10 mouse cellular contexts compared by ENCODE assay signal in genomic region chr11:76477095-76477525, GRCm38 (mm10).
A peak's percentile ranks its signal among the peaks of the same experiment; 100 is the strongest.
DNase-seq lines count a peak whose midpoint lies in the region; ATAC-seq lines count a peak whose summit lies in the region.
"Had no signal": no experiment of that assay in that cellular context is flagged by ENCODE, and none has a peak within 500 bp of the region (broad histone marks: within the 10 kb centered on the region; RNA-seq: fewer than 3 reads in every experiment).

No protein-coding gene starts in this region.

- ATAC-seq in neural tube, embryonic 12.5 days (ENCODE audit: low FRiP score, low read depth): peak; percentile 70
- ATAC-seq in hindbrain, embryonic 11.5 days (ENCODE audit: low FRiP score): no peak

- no peak overlapping the region for H3K9ac ChIP-seq in neural tube, embryonic 12.5 days
- H3K9ac ChIP-seq in hindbrain, embryonic 11.5 days (ENCODE audit: low read depth, low read length): no peak overlapping the region

- H3K4me1 ChIP-seq in neural tube, embryonic 12.5 days: peaks cover 33% of the 10 kb centered on the region
- no peaks in the 10 kb centered on the region; the same call in 1 of the 2 replicates for H3K4me1 ChIP-seq in hindbrain, embryonic 11.5 days (replicated peaks; ENCODE audit: control insufficient read depth, insufficient read depth, low read length)

- intact Hi-C loops in gastrocnemius, postnatal 36 days (cut with DNase I): no loop called here

- no peaks in the 10 kb centered on the region for H3K9me3 ChIP-seq in neural tube, embryonic 12.5 days
- no peaks in the 10 kb centered on the region for H3K9me3 ChIP-seq in hindbrain, embryonic 11.5 days (ENCODE audit: control insufficient read depth, low read length)

- H3K27me3 ChIP-seq in neural tube, embryonic 12.5 days (replicated peaks): no peaks in the 10 kb centered on the region
- H3K27me3 ChIP-seq in hindbrain, embryonic 11.5 days (ENCODE audit: control insufficient read depth, insufficient read depth, low read length): no peaks in the 10 kb centered on the region

- DNase-seq in neural tube, embryonic 10.5 days (ENCODE audit: extremely low spot score, low spot score): no peak
- no peak for DNase-seq in hindbrain, embryonic 11.5 days (ENCODE audit: low spot score)
- peak; percentile 83 for DNase-seq in large intestine, adult 2 months (ENCODE audit: low read depth, low spot score)
- DNase-seq in yolk sac, embryonic 10.5 days (ENCODE audit: low spot score): peak; percentile 73
- DNase-seq in urinary bladder, adult 18-20 months (ENCODE audit: low spot score in 2 of 2): no peak
- no peak for DNase-seq in gastrocnemius, postnatal 36 days
- DNase-seq in right cerebral cortex, postnatal 14 days: no peak
- DNase-seq: gastrocnemius, postnatal 10 days had no signal

- peaks cover 29% of the 10 kb centered on the region for H3K36me3 ChIP-seq in neural tube, embryonic 12.5 days
- H3K36me3 ChIP-seq in hindbrain, embryonic 11.5 days (ENCODE audit: control insufficient read depth, insufficient read depth, low read length): no peaks in the 10 kb centered on the region

- H3K27ac ChIP-seq in neural tube, embryonic 12.5 days: peak overlapping the region; percentile 16; the same call in 1 of the 2 replicates
- H3K27ac ChIP-seq in hindbrain, embryonic 11.5 days (ENCODE audit: low read depth, low read length): peak overlapping the region; percentile 24; the same call in 1 of the 2 replicates
- H3K27ac ChIP-seq: macrophage had no signal

- WGBS in neural tube, embryonic 12.5 days: 19% methylated on average over 5 of the region's 5 CpGs
- WGBS in hindbrain, embryonic 11.5 days: 51% methylated on average over 5 of the region's 5 CpGs
- WGBS in large intestine, adult 2 months: 18% methylated on average over 5 of the region's 5 CpGs

- H3K4me2 ChIP-seq in neural tube, embryonic 12.5 days (replicated peaks): no peak overlapping the region
- no peak overlapping the region for H3K4me2 ChIP-seq in hindbrain, embryonic 11.5 days (replicated peaks; ENCODE audit: low read depth, low read length)

- H3K4me3 ChIP-seq in neural tube, embryonic 12.5 days: no peak overlapping the region
- H3K4me3 ChIP-seq in hindbrain, embryonic 11.5 days (ENCODE audit: low read depth, low read length): no peak overlapping the region

Comparison
In these comparisons a context has a peak if more than half of its experiments do, and no peak if none do; other contexts are left out.
1. DNase-seq: peak in large intestine, adult 2 months (single experiment) and yolk sac, embryonic 10.5 days (single experiment); none in neural tube, embryonic 10.5 days (single experiment), hindbrain, embryonic 11.5 days (single experiment), urinary bladder, adult 18-20 months (0 of 2), gastrocnemius, postnatal 36 days (0 of 2) and right cerebral cortex, postnatal 14 days (single experiment).